ENCODE assay signal across 17 mouse cellular contexts in the genomic region with DNA sequence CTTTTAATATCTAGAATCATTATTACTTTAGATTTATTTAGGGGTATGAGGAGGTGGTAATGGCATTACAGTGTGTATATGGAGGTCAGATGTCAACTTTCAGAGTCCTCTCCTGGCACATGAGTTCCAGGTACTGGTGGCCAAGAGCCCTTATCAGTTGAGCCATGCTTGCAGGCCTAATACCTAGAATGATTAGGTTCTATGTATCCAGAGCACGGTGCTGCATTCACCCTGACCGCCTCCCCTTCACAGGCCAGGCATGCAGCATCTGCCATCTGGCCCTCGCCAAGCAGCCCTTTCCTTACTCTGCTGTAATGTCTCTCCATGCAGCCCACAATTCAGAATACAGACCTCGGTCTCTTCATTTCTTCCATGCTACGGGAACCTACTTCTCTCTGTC.
"Had no signal": no experiment of that assay in that cellular context is flagged by ENCODE, and none has a peak within 500 bp of the region (broad histone marks: within the 10 kb centered on the region; RNA-seq: fewer than 3 reads in every experiment).

No protein-coding gene starts in this region.

- H3K9ac ChIP-seq: midbrain, embryonic 15.5 days; stomach, embryonic 15.5 days had no signal

- H3K4me2 ChIP-seq: midbrain, embryonic 15.5 days; stomach, embryonic 15.5 days had no signal

- ATAC-seq: hindbrain, embryonic 16.5 days; inflammation-experienced regulatory T-cells, adult 6 months; intestine, postnatal 0 days; midbrain, embryonic 15.5 days had no signal

- H3K27me3 ChIP-seq: midbrain, embryonic 15.5 days; stomach, embryonic 15.5 days had no signal

- H3K4me3 ChIP-seq: layer of hippocampus, adult 2 months; left cerebral cortex, adult 2 months; limb, embryonic 10.5 days; midbrain, embryonic 10.5 days; midbrain, embryonic 15.5 days; stomach, embryonic 15.5 days had no signal

- H3K27ac ChIP-seq: layer of hippocampus, adult 2 months; left cerebral cortex, adult 2 months; limb, embryonic 10.5 days; midbrain, embryonic 10.5 days; midbrain, embryonic 15.5 days; stomach, embryonic 15.5 days had no signal

- H3K4me1 ChIP-seq: limb, embryonic 10.5 days; midbrain, embryonic 10.5 days; midbrain, embryonic 15.5 days; stomach, embryonic 15.5 days had no signal

- H3K9me3 ChIP-seq: limb, embryonic 10.5 days; midbrain, embryonic 10.5 days; midbrain, embryonic 15.5 days; stomach, embryonic 15.5 days had no signal

- DNase-seq: kidney, adult 8-10 months; kidney, postnatal 10 days; kidney, postnatal 4 days; lung, adult 18-20 months; retina, postnatal 1 day; right cerebral cortex, postnatal 14 days; thymus, adult 2 months; thymus, postnatal 25 days had no signal
